Mouse (Mus musculus) cortical plate, adult 2 months (tissue): ENCODE results near the gene Pcsk2.

Experiments
- CTCF ChIP-seq: fragments of 200-500 bp; IDR thresholded peaks from 2 replicates; pipeline ENCODE4 v1.5.1; 2011; ENCODE audit warnings: mild to moderate bottlenecking, control low read depth, low read length; ENCODE audit not compliant: insufficient read depth; ENCODE audit errors: extremely low read depth
- POLR2A ChIP-seq: fragments of 200-500 bp; IDR thresholded peaks from 2 replicates; pipeline ENCODE4 v1.6.1; 2011; ENCODE audit warnings: mild to moderate bottlenecking, low read length, control low read depth; ENCODE audit not compliant: insufficient read depth; ENCODE audit errors: extremely low read depth

GRCm38 (mm10) chr2:143681873-143682555, 136.1 kb downstream of the Pcsk2 start:
- TF ChIP-seq POLR2A: no peak
- TF ChIP-seq CTCF: no peak
